In the genomic region with DNA sequence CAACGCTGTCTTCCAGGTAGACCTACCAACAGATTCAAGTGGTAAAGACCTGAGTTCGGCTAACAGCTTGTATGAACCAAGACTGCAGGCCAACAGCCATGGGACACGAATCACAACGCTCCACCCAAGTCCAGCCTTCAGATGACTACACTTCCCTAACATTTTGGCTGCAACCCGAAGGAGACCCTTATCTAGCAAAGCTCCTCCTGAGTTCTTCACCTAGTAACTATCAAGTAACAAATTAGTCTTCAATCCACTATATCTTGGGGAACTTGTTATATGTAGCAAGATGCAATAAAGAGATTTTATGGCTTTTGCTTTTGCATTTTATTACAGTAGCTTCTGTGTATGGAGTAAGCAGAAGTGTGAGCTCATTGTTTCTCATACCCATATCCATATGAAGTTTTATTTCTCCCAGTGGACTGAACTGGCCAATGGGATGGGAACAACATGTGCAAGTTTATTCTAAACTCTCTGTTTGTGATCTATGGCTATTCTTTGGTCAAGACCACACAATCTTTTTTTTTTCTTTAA, we compare ENCODE assay signal across 24 mouse cellular contexts.
"Had no signal": no experiment of that assay in that cellular context is flagged by ENCODE, and none has a peak within 500 bp of the region (broad histone marks: within the 10 kb centered on the region; RNA-seq: fewer than 3 reads in every experiment).

No protein-coding gene starts in this region.

- ATAC-seq: liver, postnatal 0 days; lung, postnatal 0 days; midbrain, embryonic 13.5 days; midbrain, embryonic 15.5 days had no signal

- H3K27me3 ChIP-seq: liver, embryonic 15.5 days; lung, embryonic 15.5 days; megakaryocyte, embryonic 14.5 days; midbrain, embryonic 13.5 days; midbrain, embryonic 15.5 days; neural tube, embryonic 13.5 days; neural tube, embryonic 15.5 days; stomach, embryonic 15.5 days had no signal

- H3K9me3 ChIP-seq: liver, embryonic 15.5 days; lung, embryonic 15.5 days; megakaryocyte, embryonic 14.5 days; midbrain, embryonic 13.5 days; midbrain, embryonic 15.5 days; neural tube, embryonic 13.5 days; neural tube, embryonic 15.5 days; stomach, embryonic 15.5 days had no signal

- H3K4me1 ChIP-seq: liver, embryonic 15.5 days; lung, embryonic 15.5 days; midbrain, embryonic 13.5 days; midbrain, embryonic 15.5 days; neural tube, embryonic 13.5 days; neural tube, embryonic 15.5 days; stomach, embryonic 15.5 days had no signal

- DNase-seq: liver, postnatal 0 days; lung, adult 2 months; lung, postnatal 14 days; lung, postnatal 36 days; retina, postnatal 1 day; right cerebral cortex, adult 18-20 months; right cerebral cortex, postnatal 25 days; right cerebral cortex, postnatal 4 days; thymus, adult 2 months; thymus, postnatal 25 days; thymus, postnatal 4 days had no signal

- H3K4me3 ChIP-seq: liver, embryonic 15.5 days; lung, embryonic 15.5 days; megakaryocyte, embryonic 14.5 days; midbrain, embryonic 13.5 days; midbrain, embryonic 15.5 days; myocyte; neural tube, embryonic 13.5 days; neural tube, embryonic 15.5 days; stomach, embryonic 15.5 days had no signal

- H3K36me3 ChIP-seq: liver, embryonic 15.5 days; lung, embryonic 15.5 days; midbrain, embryonic 13.5 days; midbrain, embryonic 15.5 days; neural tube, embryonic 13.5 days; neural tube, embryonic 15.5 days; stomach, embryonic 15.5 days had no signal

- H3K9ac ChIP-seq: liver, embryonic 15.5 days; liver, postnatal 0 days; lung, embryonic 15.5 days; midbrain, embryonic 13.5 days; midbrain, embryonic 15.5 days; neural tube, embryonic 13.5 days; neural tube, embryonic 15.5 days; stomach, embryonic 15.5 days had no signal

- H3K27ac ChIP-seq: liver, embryonic 15.5 days; lung, embryonic 15.5 days; macrophage; midbrain, embryonic 13.5 days; midbrain, embryonic 15.5 days; neural tube, embryonic 13.5 days; neural tube, embryonic 15.5 days; stomach, embryonic 15.5 days; stomach, postnatal 0 days had no signal

- H3K4me2 ChIP-seq: liver, embryonic 15.5 days; lung, embryonic 15.5 days; midbrain, embryonic 11.5 days; midbrain, embryonic 13.5 days; midbrain, embryonic 15.5 days; neural tube, embryonic 13.5 days; neural tube, embryonic 15.5 days; stomach, embryonic 15.5 days had no signal
